Mouse (Mus musculus): ENCODE data around the gene Lrrc10b. TPM values are rescaled to one million over a fixed set of nuclear protein-coding genes. Genes with fewer than 3 reads are reported as not detected.

Gene Lrrc10b
- polyA plus RNA-seq, 1 experiment from 2014 or later = 1.5 TPM

- no peak for DNase-seq (ENCODE audit: low spot score)
- no peaks in the 10 kb centered on the region for H3K9me3 ChIP-seq (ENCODE audit: control insufficient read depth, low read length)
- no peak overlapping the region for H3K4me2 ChIP-seq (replicated peaks)
- no peaks in the 10 kb centered on the region for H3K27me3 ChIP-seq (ENCODE audit: control insufficient read depth, insufficient read depth, low read length)
- H3K4me1 ChIP-seq (replicated peaks; ENCODE audit: control insufficient read depth, insufficient read depth, low read length) = no peaks in the 10 kb centered on the region
- 12% methylated on average over 6 of the region's 6 CpGs for WGBS
- no peak overlapping the region for H3K27ac ChIP-seq
- H3K36me3 ChIP-seq (replicated peaks; ENCODE audit: control insufficient read depth, insufficient read depth) = no peaks in the 10 kb centered on the region
- no peak for ATAC-seq (ENCODE audit: low FRiP score)
- no peak overlapping the region for H3K4me3 ChIP-seq (replicated peaks; ENCODE audit: low read length)
- no peak overlapping the region for H3K9ac ChIP-seq
Measured at GRCm38 (mm10) chr19:10473779-10474178, 16.5 kb upstream of the Lrrc10b start.

GRCm38 (mm10) chr19:10472958-10473357 lies 15.7 kb upstream of the Lrrc10b start:
- no peaks in the 10 kb centered on the region for H3K4me1 ChIP-seq (replicated peaks; ENCODE audit: control insufficient read depth, insufficient read depth, low read length)
- H3K4me2 ChIP-seq (replicated peaks) = no peak overlapping the region
- H3K36me3 ChIP-seq (replicated peaks; ENCODE audit: control insufficient read depth, insufficient read depth) = no peaks in the 10 kb centered on the region
- no peak overlapping the region for H3K27ac ChIP-seq
- ATAC-seq (ENCODE audit: low FRiP score) (no peak; the same call in 1 of the 2 replicates), DNase-seq (ENCODE audit: low spot score) (no peak)
- no peak overlapping the region for H3K4me3 ChIP-seq (replicated peaks; ENCODE audit: low read length)
- 87% methylated on average over 3 of the region's 3 CpGs for WGBS
- no peaks in the 10 kb centered on the region for H3K9me3 ChIP-seq (ENCODE audit: control insufficient read depth, low read length)
- no peak overlapping the region for H3K9ac ChIP-seq
- H3K27me3 ChIP-seq (ENCODE audit: control insufficient read depth, insufficient read depth, low read length) = no peaks in the 10 kb centered on the region

- Histone ChIP-seq H3K4me3 (replicated peaks; ENCODE audit: low read length) (no peak overlapping the region), H3K27me3 (ENCODE audit: control insufficient read depth, insufficient read depth, low read length) (no peaks in the 10 kb centered on the region), H3K27ac (no peak overlapping the region), H3K4me1 (replicated peaks; ENCODE audit: control insufficient read depth, insufficient read depth, low read length) (no peaks in the 10 kb centered on the region), H3K9ac (no peak overlapping the region), H3K36me3 (replicated peaks; ENCODE audit: control insufficient read depth, insufficient read depth) (no peaks in the 10 kb centered on the region), H3K9me3 (ENCODE audit: control insufficient read depth, low read length) (no peaks in the 10 kb centered on the region), H3K4me2 (replicated peaks) (no peak overlapping the region)
- no peak for ATAC-seq (ENCODE audit: low FRiP score)
- WGBS = 57% methylated on average over 8 of the region's 8 CpGs
- DNase-seq (ENCODE audit: low spot score) = no peak
Measured at GRCm38 (mm10) chr19:10469171-10469658, 11.9 kb upstream of the Lrrc10b start.

- Histone ChIP-seq H3K4me3 (replicated peaks; ENCODE audit: low read length) (no peak overlapping the region), H3K9me3 (ENCODE audit: control insufficient read depth, low read length) (no peaks in the 10 kb centered on the region), H3K27ac (no peak overlapping the region), H3K27me3 (ENCODE audit: control insufficient read depth, insufficient read depth, low read length) (peaks cover 23% of the 10 kb centered on the region), H3K36me3 (replicated peaks; ENCODE audit: control insufficient read depth, insufficient read depth) (no peaks in the 10 kb centered on the region), H3K4me2 (replicated peaks) (no peak overlapping the region), H3K4me1 (replicated peaks; ENCODE audit: control insufficient read depth, insufficient read depth, low read length) (no peaks in the 10 kb centered on the region), H3K9ac (no peak overlapping the region)
- DNase-seq (ENCODE audit: low spot score) (no peak), ATAC-seq (ENCODE audit: low FRiP score) (no peak)
- WGBS = 13% methylated on average over 4 of the region's 4 CpGs
Measured at GRCm38 (mm10) chr19:10464427-10464826, 7.2 kb upstream of the Lrrc10b start.

GRCm38 (mm10) chr19:10461584-10461983 lies 4.3 kb upstream of the Lrrc10b start:
- whole genome bisulfite sequencing = 41% methylated on average over 7 of the region's 7 CpGs
- DNase-seq (ENCODE audit: low spot score) (no peak), ATAC-seq (ENCODE audit: low FRiP score) (no peak)
- Histone ChIP-seq H3K27ac (no peak overlapping the region), H3K9me3 (ENCODE audit: control insufficient read depth, low read length) (no peaks in the 10 kb centered on the region), H3K4me2 (replicated peaks) (no peak overlapping the region), H3K36me3 (replicated peaks; ENCODE audit: control insufficient read depth, insufficient read depth) (no peaks in the 10 kb centered on the region), H3K9ac (no peak overlapping the region), H3K4me3 (replicated peaks; ENCODE audit: low read length) (no peak overlapping the region), H3K4me1 (replicated peaks; ENCODE audit: control insufficient read depth, insufficient read depth, low read length) (peaks cover 9% of the 10 kb centered on the region; the same call in 1 of the 2 replicates), H3K27me3 (ENCODE audit: control insufficient read depth, insufficient read depth, low read length) (peaks cover 46% of the 10 kb centered on the region)

GRCm38 (mm10) chr19:10459907-10460306 lies 2.6 kb upstream of the Lrrc10b start:
- Histone ChIP-seq H3K4me1 (replicated peaks; ENCODE audit: control insufficient read depth, insufficient read depth, low read length) (peaks cover 14% of the 10 kb centered on the region; the same call in 1 of the 2 replicates), H3K9ac (no peak overlapping the region), H3K27me3 (ENCODE audit: control insufficient read depth, insufficient read depth, low read length) (peaks cover 63% of the 10 kb centered on the region), H3K4me2 (replicated peaks) (no peak overlapping the region), H3K4me3 (replicated peaks; ENCODE audit: low read length) (no peak overlapping the region), H3K36me3 (replicated peaks; ENCODE audit: control insufficient read depth, insufficient read depth) (no peaks in the 10 kb centered on the region), H3K9me3 (ENCODE audit: control insufficient read depth, low read length) (no peaks in the 10 kb centered on the region), H3K27ac (no peak overlapping the region)
- DNase-seq (ENCODE audit: low spot score) (no peak), ATAC-seq (ENCODE audit: low FRiP score) (no peak)
- 46% methylated on average over 11 of the region's 11 CpGs for WGBS

- peaks cover 67% of the 10 kb centered on the region for H3K27me3 ChIP-seq (ENCODE audit: control insufficient read depth, insufficient read depth, low read length)
- DNase-seq (ENCODE audit: low spot score) = peak; percentile 54
- 26% methylated on average over 8 of the region's 8 CpGs for WGBS
Measured at GRCm38 (mm10) chr19:10458096-10458495, 823 bp upstream of the Lrrc10b start.

GRCm38 (mm10) chr19:10457484-10457800 lies 169 bp upstream of the Lrrc10b start:
- under 1% methylated on average over 33 of the region's 34 CpGs for WGBS
- H3K9me3 ChIP-seq (ENCODE audit: control insufficient read depth, low read length) = no peaks in the 10 kb centered on the region
- peak overlapping the region; percentile 50 for H3K4me3 ChIP-seq (replicated peaks; ENCODE audit: low read length)
- peak overlapping the region; percentile 83 for H3K4me2 ChIP-seq (replicated peaks)
- H3K4me1 ChIP-seq (replicated peaks; ENCODE audit: control insufficient read depth, insufficient read depth, low read length) = peaks cover 14% of the 10 kb centered on the region; the same call in 1 of the 2 replicates
- peak; percentile 92 for ATAC-seq (ENCODE audit: low FRiP score)
- H3K27me3 ChIP-seq (ENCODE audit: control insufficient read depth, insufficient read depth, low read length) = peaks cover 65% of the 10 kb centered on the region
- H3K9ac ChIP-seq = peak overlapping the region; percentile 54
- peak overlapping the region; percentile 72; the same call in 1 of the 2 replicates for H3K27ac ChIP-seq
- H3K36me3 ChIP-seq (replicated peaks; ENCODE audit: control insufficient read depth, insufficient read depth) = no peaks in the 10 kb centered on the region
- peak; percentile 81 for DNase-seq (ENCODE audit: low spot score)

More at GRCm38 (mm10) chr19:10458096-10458495, 823 bp upstream of the Lrrc10b start:
- Histone ChIP-seq H3K9ac (no peak overlapping the region), H3K9me3 (ENCODE audit: control insufficient read depth, low read length) (no peaks in the 10 kb centered on the region), H3K4me3 (replicated peaks; ENCODE audit: low read length) (peak overlapping the region; percentile 50), H3K36me3 (replicated peaks; ENCODE audit: control insufficient read depth, insufficient read depth) (no peaks in the 10 kb centered on the region), H3K27ac (no peak overlapping the region), H3K4me1 (replicated peaks; ENCODE audit: control insufficient read depth, insufficient read depth, low read length) (peaks cover 14% of the 10 kb centered on the region; the same call in 1 of the 2 replicates), H3K4me2 (replicated peaks) (peak overlapping the region; percentile 83)
- no peak for ATAC-seq (ENCODE audit: low FRiP score)

- DNase-seq (ENCODE audit: low spot score) (no peak), ATAC-seq (ENCODE audit: low FRiP score) (no peak)
- Histone ChIP-seq H3K27me3 (ENCODE audit: control insufficient read depth, insufficient read depth, low read length) (peaks cover 50% of the 10 kb centered on the region), H3K9me3 (ENCODE audit: control insufficient read depth, low read length) (no peaks in the 10 kb centered on the region), H3K4me1 (replicated peaks; ENCODE audit: control insufficient read depth, insufficient read depth, low read length) (peaks cover 14% of the 10 kb centered on the region; the same call in 1 of the 2 replicates), H3K4me3 (replicated peaks; ENCODE audit: low read length) (no peak overlapping the region), H3K4me2 (replicated peaks) (no peak overlapping the region), H3K9ac (no peak overlapping the region), H3K36me3 (replicated peaks; ENCODE audit: control insufficient read depth, insufficient read depth) (no peaks in the 10 kb centered on the region), H3K27ac (no peak overlapping the region)
- 75% methylated on average over 3 of the region's 3 CpGs for WGBS
Measured at GRCm38 (mm10) chr19:10455437-10455806, 1.9 kb downstream of the Lrrc10b start.

All from hindbrain, embryonic 14.5 days (tissue).